Mouse (Mus musculus) G1E (cell line): ENCODE results near the gene Ccnc. TPM values are rescaled to one million over a fixed set of nuclear protein-coding genes. Genes with fewer than 3 reads are reported as not detected.
"Not testable (repeated sequence)": the region's sequence is repeated elsewhere in the genome, so short reads cannot be mapped to it uniquely, and the experiment has no call there.

ENCODE experiments used
- ATAC-seq: 2 replicates; pipeline ENCODE4 v1.8.0; 2016; ENCODE audit warnings: mild to moderate bottlenecking; ENCODE audit not compliant: insufficient number of reproducible peaks, poor library complexity, low FRiP score, severe bottlenecking; ENCODE audit errors: extremely low read depth
- DNase-seq: peaks from one replicate; pipeline ENCODE4 v3.0.0; 2012; ENCODE audit warnings: low spot score
- H3K27me3 ChIP-seq: 2 replicates; pipeline ENCODE4 v1.6.1; 2012; ENCODE audit warnings: mild to moderate bottlenecking, low read length, inconsistent platforms; ENCODE audit not compliant: insufficient read depth
- H3K36me3 ChIP-seq: replicated peaks from 2 replicates; pipeline ENCODE3; 2012; ENCODE audit warnings: mild to moderate bottlenecking, inconsistent platforms
- H3K4me1 ChIP-seq: 2 replicates; pipeline ENCODE4 v1.6.1; 2012; ENCODE audit warnings: low read depth, low read length, inconsistent platforms, mixed read lengths; ENCODE audit not compliant: insufficient read depth
- H3K4me3 ChIP-seq: 2 replicates; pipeline ENCODE4 v1.5.1; 2012; ENCODE audit warnings: low read depth, mild to moderate bottlenecking, inconsistent platforms, low read length, moderate library complexity, mixed read lengths
- H3K9me3 ChIP-seq: replicated peaks from 2 replicates; pipeline ENCODE4 v1.6.1; 2012; ENCODE audit warnings: inconsistent platforms
- CTCF ChIP-seq: IDR thresholded peaks from 2 replicates; pipeline ENCODE4 v1.5.1; 2012; ENCODE audit warnings: low read depth, low read length, inconsistent platforms, mixed read lengths
- GATA1 ChIP-seq: IDR thresholded peaks from 2 replicates; pipeline ENCODE4 v1.6.1; 2012; ENCODE audit warnings: borderline replicate concordance, low read length, inconsistent platforms, mixed read lengths
- GATA2 ChIP-seq: IDR thresholded peaks from 2 replicates; pipeline ENCODE4 v1.6.1; 2012; ENCODE audit warnings: low read depth, low read length, inconsistent platforms, borderline replicate concordance
- POLR2AphosphoS5 ChIP-seq: IDR thresholded peaks from 2 replicates; pipeline ENCODE4 v1.6.1; 2012; ENCODE audit warnings: low read depth, low read length, inconsistent platforms; ENCODE audit not compliant: insufficient replicate concordance
- TAL1 ChIP-seq: conservative IDR thresholded peaks from 2 replicates; pipeline ENCODE4 v1.6.1; 2012; ENCODE audit warnings: low read depth, low read length, inconsistent platforms, mixed read lengths
- polyA plus RNA-seq: library from polyadenylated mRNA; stranded (reverse); fragments of >175 nt; gene quantifications from 2 replicates; pipeline ENCODE4 v1.2.3, GENCODE M21; 2012
- total RNA-seq, 2 experiments: library from RNA; stranded (forward) in 1 of 2; stranded (reverse) in 1 of 2; fragments of 200-1000 nt in 1 of 2; fragments of >200 nt in 1 of 2; fragmentation: Nextera tagmentation in 1 of 2; gene quantifications; 2 replicates each; pipeline ENCODE4 v1.2.3; 2014 to 2017

Gene Ccnc
- total and polyA plus RNA-seq, 3 experiments, result 1.9 to 56.1 (median 46.1) TPM

DNA sequence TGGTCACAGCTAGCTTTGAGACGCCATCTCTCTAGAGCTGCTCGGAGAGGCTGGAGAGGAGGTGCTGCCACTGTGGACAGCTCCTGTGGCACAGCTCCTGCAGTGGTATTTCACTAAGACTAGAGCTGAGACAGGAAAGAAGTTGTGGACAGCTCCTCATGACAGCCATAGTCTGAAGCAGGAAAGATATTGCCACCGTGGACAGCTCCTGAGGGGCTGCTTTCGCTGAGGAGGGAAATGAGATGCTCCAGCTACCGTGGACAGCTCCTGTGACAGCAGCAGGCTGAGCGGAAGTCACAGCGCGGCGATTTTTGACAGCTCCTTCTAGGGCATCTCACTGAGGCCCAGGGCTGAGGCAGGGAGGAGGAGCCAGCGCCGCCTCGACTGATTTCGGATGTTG lies 15.4 kb upstream of the Ccnc start:
- no peaks in the 10 kb centered on the region for H3K9me3 ChIP-seq
- H3K4me3 ChIP-seq, result no peak overlapping the region
- ATAC-seq (peak; percentile 81), DNase-seq (peak; percentile 16)
- peaks cover 3% of the 10 kb centered on the region; the same call in 1 of the 2 replicates for H3K4me1 ChIP-seq
- TF ChIP-seq GATA1 (no peak), GATA2 (no peak), POLR2AphosphoS5 (no peak), TAL1 (no peak), CTCF (no peak)
- H3K27me3 ChIP-seq, result peaks cover 7% of the 10 kb centered on the region
- no peaks in the 10 kb centered on the region for H3K36me3 ChIP-seq

DNA sequence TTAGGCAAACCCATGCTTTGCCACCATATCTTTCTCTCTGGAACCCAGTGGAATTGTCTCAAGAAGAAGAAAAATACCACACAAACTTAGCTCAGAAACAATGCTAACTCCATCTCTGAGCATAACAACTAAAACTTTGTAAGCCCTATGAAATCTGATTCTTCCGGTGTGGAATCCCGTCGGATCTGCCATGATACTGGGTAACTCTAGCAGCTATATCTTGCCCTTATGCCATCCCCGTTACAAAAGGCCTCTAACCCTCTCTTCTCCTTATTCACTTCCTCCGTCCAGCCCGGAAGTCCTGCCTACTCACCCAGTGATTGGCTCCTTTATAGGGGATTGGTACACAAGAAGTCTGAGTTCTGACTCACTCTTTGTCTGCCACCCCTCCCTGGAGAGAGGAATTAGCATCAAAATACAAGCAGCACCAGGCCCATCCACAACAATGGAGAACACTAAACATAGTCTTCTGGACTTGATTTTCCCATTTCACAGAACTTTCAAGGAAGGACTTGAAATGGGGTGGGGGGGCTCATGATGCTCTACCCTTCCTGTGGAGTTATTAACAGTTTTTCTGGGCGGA lies 4.7 kb upstream of the Ccnc start:
- H3K27me3 ChIP-seq, result peaks cover 23% of the 10 kb centered on the region
- no peak overlapping the region for H3K4me3 ChIP-seq
- TF ChIP-seq GATA2 (no peak), POLR2AphosphoS5 (no peak), GATA1 (no peak), CTCF (no peak), TAL1 (no peak)
- H3K4me1 ChIP-seq, result peaks cover 8% of the 10 kb centered on the region; the same call in 1 of the 2 replicates
- H3K36me3 ChIP-seq, result no peaks in the 10 kb centered on the region
- no peak for ATAC-seq
- no peak for DNase-seq
- H3K9me3 ChIP-seq, result no peaks in the 10 kb centered on the region

DNA sequence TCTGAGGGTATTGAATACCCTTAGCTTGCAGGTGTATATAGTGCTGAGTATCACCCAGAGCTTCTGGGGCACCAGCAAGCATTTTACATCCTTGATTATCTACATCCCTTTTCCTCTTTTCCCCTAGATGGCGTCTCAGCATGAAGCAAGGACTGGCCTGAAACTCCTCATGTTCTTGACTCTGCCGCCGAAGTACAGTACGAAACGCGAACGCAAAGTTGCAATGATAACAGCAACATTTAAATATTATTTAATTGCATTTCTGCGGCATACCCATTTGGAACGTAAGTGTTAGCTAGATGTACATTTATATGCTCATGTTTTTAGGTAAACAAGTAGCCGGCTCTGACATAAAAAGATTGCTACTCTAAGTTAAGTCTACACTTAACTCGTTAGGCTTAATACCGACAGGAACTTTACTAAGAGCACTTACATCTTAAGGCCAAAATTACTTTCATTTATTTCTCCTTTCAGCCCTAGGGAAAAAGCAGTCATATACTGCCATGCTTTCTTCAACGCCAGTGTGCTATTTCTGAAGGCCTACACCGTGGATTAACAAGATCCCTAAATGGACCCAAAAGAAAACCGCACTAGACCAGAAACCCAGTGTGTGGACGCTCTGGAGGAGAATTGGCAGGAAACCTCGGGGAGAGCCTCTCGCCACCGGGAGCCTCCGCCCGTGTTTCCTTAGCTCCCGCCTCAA lies 438 bp upstream of the Ccnc start:
- TF ChIP-seq POLR2AphosphoS5 (no peak), GATA2 (no peak), GATA1 (no peak), CTCF (no peak), TAL1 (no peak)
- peaks cover 17% of the 10 kb centered on the region for H3K4me1 ChIP-seq
- peak; percentile 64 for ATAC-seq
- H3K36me3 ChIP-seq, result peaks cover 9% of the 10 kb centered on the region
- H3K27me3 ChIP-seq, result peaks cover 7% of the 10 kb centered on the region
- peak; percentile 66 for DNase-seq
- no peaks in the 10 kb centered on the region for H3K9me3 ChIP-seq
- H3K4me3 ChIP-seq, result peak overlapping the region; percentile 88

DNA sequence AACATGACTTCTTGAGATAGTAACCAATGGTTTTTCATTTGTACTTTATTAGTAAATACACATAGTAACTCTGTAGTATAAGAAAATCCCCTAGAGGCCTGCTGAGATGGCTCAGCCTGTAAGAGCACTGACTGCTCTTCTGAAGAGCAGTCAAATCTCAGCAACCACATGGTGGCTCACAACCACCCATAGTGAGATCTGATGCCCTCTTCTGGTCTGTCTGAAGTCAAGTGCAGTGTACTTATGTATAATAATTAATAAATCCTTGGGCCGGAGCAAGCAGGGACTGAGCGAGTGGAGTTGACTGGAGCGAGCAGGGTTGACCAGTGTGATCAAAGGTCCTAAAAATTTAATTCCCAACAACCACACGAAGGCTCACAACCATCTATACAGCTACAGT lies 11.7 kb downstream of the Ccnc start:
- Histone ChIP-seq H3K36me3 (peaks cover 56% of the 10 kb centered on the region), H3K4me3 (no peak overlapping the region), H3K27me3 (no peaks in the 10 kb centered on the region), H3K9me3 (no peaks in the 10 kb centered on the region), H3K4me1 (no peaks in the 10 kb centered on the region)
- no peak for ATAC-seq
- no peak for DNase-seq
- no peak for TF ChIP-seq CTCF
- TF ChIP-seq GATA1, result no peak
- TF ChIP-seq TAL1, result no peak
- no peak for TF ChIP-seq GATA2
- TF ChIP-seq POLR2AphosphoS5, result no peak

DNA sequence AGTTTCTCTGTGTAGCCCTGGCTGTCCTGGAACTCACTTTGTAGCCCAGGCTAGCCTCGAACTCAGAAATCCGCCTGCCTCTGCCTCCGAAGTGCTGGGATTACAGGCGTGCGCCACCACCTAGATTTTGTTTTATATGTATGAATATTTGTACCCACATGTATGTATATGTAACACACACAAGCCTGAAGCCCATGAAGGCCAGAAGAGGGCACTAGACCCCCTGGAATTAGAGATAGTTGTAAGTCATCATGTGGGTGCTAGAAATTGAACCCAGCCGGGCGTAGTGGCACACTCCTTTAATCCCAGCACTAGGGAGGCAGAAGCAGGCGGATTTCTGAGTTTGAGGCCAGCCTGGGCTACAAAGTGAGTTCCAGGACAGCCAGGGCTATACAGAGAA lies 16.6 kb downstream of the Ccnc start:
- H3K27me3 ChIP-seq, H3K4me1 ChIP-seq, DNase-seq, ATAC-seq, H3K9me3 ChIP-seq, H3K4me3 ChIP-seq: not testable (repeated sequence)
- H3K36me3 ChIP-seq, result peaks cover 46% of the 10 kb centered on the region

DNA sequence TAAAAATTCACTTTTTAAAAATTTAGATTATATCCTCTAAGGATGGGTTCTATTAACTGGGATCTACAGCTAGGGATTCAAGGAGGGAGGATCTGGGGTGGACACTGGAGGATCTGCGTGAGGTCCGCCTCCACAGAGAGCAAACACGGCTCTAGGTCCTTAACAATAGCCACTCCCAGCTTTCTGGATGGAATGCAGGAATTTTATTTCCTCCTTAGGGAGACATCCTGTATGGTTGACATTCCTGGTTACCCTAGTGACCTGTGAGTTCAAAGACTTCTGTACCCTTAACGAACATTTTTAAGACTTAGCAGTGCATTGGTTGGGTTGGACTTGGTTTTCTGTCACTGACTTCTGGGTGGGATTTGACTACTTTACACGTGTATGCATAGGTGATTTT lies 18.2 kb downstream of the Ccnc start:
- Histone ChIP-seq H3K27me3 (no peaks in the 10 kb centered on the region), H3K4me1 (no peaks in the 10 kb centered on the region), H3K4me3 (no peak overlapping the region), H3K36me3 (peaks cover 41% of the 10 kb centered on the region), H3K9me3 (no peaks in the 10 kb centered on the region)
- DNase-seq (no peak), ATAC-seq (no peak)
- TF ChIP-seq POLR2AphosphoS5, result no peak
- no peak for TF ChIP-seq TAL1
- no peak for TF ChIP-seq GATA1
- TF ChIP-seq GATA2, result no peak
